Mouse (Mus musculus): ENCODE results near the gene Timp4. TPM values are rescaled to one million over a fixed set of nuclear protein-coding genes. Genes with fewer than 3 reads are reported as not detected.

Gene Timp4
- total RNA-seq, 2 experiments from 2014 or later: 16.8 to 20.1 TPM

DNA sequence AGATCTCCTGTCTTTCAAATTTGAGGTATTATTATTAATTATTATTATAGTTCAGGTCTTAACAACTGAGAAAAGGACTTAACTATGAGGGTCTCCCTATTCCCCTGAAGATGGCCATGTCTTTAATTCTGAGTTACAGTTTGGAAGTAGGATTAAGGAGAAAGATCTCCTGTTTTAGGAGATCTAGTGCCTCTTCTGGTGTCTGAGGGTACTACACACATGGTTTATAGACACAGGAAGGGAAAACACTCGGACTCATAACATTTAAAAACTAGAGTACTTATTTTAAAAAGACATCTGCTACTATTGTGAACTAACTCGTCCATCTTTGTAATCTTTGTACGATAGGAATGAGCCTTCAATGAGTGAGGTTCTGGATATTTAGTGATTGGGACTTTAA, 49.0 kb downstream of the Timp4 start:
- no peak for DNase-seq (ENCODE audit: low spot score in 2 of 2)

DNA sequence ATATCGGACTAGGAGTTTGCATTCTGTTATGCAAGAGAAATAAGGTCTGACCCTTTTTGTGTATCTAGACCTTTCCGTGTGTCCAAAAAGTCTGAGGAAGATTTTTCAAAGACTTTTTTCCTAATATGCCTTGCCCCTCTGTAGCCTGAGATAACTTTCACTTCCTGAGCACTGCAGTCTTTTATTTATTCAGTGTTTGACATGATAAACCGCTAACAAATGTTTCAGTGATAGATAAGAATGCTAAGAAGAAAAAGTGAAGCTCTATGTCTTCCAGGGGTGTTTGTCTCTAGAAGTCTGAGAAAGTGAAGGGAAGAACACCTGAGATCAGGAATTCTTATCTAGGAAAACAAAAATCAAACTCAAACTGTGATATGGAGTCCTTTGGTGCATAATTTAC, 51.3 kb downstream of the Timp4 start:
- no peak for DNase-seq (ENCODE audit: low spot score in 2 of 2)

Other genes with a start within 250 kb of the Timp4 start
- 10 to 100 TPM; 21.0 to 21.4 TPM for gene Tamm41, start 214.3 kb downstream of the Timp4 start, total RNA-seq (2021)
- 100 to 1,000 TPM; 459 to 524 TPM for gene Syn2, start 117.3 kb downstream of the Timp4 start, total RNA-seq (2021)
- gene Gm17482, start 24.9 kb downstream of the Timp4 start, total RNA-seq (2021): not detected
- gene Pparg, start 108.7 kb upstream of the Timp4 start, total RNA-seq (2021): 1 to 10 TPM; 8.8 to 10.0 TPM

Data from left cerebral cortex, adult 18-20 months (tissue).